Mouse (Mus musculus) left cerebral cortex, postnatal 36 days (tissue): ENCODE data around the gene Zfp768. TPM values are rescaled to one million over a fixed set of nuclear protein-coding genes. Genes with fewer than 3 reads are reported as not detected.
"Not testable (repeated sequence)": the region's sequence is repeated elsewhere in the genome, so short reads cannot be mapped to it uniquely, and the experiment has no call there.

Experiments
- DNase-seq, 2 experiments: peaks; one replicate each; pipeline ENCODE4 v3.0.0; 2021 to 2022; ENCODE audit warnings: low spot score in 2 of 2, mixed read lengths in 1 of 2
- intact Hi-C: fragments of 180-260 bp; cut with DNase I; formaldehyde crosslinking; loops from one replicate; pipeline ENCODE4 v1.15.1; 2025
- total RNA-seq, 2 experiments: library from RNA; stranded (reverse); gene quantifications; 2 replicates each; pipeline ENCODE4 v1.2.3; 2021

The Zfp768 gene
- total RNA-seq, result 10 to 100 TPM; 14.4 to 15.0 TPM

DNA sequence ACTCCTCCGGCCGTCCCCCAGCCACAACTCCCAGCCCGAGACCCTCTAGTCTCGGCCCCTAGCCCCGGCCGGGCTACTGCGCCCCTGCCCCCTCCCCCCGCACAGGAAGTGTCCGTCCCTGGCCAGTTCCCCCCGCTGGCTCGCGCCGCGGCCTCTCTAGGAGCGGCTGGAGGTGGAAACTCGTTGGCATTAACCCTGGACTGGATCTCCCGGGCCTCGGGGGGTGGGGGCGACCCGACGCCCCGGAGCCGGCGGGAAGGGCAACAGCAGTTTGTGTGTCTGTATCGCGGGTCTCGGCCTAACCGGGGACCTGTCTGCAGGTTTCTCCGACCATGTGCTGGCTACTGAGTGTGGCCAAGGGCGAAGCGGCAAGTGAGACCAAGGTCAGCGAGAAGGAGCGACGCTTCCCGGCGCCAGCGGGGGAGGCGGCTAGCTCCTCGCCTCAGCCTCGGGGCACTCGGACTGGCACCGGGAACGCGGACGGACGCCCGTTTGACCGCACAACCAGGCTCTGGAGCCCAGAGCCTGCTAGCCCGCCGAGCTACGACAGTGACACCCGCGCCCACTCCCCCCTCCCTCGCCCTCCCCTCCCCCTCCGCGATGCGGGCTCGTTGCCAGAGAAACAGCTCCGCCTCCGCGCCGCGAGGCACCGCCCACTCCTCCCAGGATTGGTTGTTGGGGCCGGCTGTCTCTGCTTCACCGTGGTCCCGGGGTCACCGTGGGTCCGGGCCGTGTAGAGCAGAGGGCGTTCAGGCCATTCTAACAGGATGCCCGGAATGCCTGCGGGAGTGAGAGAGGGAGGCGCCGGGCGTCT, at the start of gene Zfp768:
TSS of gene Zfp768 (minus strand) at position 78 of the 814 bp plus-strand sequence.
- intact Hi-C loops, result loop anchor here (5.0 kb wide), 1 partner anchor 83 kb away; the partner anchor contains the start of gene Dctpp1
- DNase-seq, result peak; percentile 90 to 92

DNA sequence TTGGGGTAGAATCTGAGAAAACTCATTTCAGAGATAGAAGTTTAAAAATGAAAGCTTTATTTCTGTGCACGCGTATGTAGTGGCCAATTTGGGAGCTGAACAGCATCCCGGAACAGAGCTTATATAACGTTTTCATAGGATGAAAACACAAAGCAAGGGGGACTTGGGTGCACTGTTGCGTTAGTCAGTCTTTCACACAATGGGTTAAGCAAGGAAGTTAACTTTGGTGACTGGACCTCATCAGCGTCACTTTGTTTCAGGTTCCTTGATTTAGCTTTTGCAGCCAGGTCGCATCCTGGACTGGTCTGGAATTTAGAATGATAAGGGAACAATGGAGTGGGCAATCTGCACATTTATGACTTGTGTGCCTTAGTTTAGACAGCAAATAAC, 48.5 kb upstream of the Zfp768 start:
- no peak for DNase-seq
- intact Hi-C loops, result no loop called here

DNA sequence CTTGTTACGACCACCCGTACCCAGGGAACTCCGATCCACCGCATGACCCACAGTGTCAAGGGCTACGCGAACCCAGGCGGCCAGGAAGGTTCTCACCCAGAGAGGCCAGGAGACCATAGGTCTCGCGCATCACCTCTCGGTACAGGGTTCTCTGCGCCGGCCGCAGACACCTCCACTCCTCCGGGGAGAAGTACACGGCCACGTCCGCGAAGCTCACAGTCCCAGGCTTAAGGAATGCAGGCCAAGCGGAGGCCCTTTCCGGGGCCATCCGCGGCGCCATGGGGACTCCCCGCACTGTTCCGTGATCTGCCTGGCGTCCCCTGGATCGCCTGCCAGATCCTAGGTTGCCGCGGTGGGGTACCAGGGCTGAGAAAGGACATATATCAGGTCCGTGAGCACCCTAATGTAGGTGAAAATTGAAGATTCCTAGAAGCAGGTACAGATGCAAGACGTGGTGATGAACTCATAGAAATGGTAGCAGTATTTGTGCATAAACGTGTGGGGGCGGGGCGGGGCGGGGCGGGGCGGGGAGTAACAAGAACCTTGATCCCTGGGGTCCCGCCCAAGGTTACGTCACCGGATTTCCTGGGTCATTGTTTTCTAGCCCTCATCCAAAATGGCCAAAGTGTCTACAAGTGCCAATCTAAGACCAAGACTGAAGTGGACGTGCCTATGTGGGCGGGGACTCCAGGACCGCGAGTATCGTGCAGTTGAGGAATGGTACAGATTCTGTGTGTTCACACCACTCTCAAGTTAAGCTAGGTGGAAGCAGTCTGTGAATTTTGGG, 48.0 kb upstream of the Zfp768 start, which contains the start of gene E430018J23Rik:
TSS of gene E430018J23Rik (minus strand) at position 473 of the 787 bp plus-strand sequence.
- peak; percentile 88 to 95 for DNase-seq
- intact Hi-C loops, result no loop called here

DNA sequence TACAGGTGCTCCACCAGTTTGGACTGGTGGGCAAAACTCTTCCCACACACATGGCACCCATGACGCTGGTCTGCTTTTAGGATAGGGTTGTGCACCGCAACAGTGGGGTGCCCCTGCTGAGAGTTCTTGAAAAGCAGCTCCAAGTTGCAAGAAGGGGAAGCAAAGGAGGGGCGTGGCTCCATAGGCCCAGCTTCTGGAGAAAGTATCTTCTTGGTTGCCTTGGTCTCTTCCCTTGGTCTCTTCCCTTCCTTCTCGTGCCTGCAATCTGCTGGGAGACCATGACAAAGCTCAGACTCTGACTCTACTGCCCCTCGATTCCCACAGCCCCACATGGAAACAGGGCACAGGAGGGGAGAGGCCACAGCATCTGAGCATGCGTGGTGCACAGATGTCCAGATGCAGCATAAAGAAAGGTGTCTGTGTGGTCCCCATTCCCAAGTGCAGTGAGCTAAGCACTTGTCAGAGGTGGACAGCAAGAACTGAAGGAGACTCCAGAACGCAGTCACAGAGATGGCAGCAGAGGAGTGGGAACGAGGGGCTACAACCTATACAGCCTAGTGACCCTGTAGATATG, 46.9 kb upstream of the Zfp768 start:
- intact Hi-C loops, result no loop called here
- no peak for DNase-seq

DNA sequence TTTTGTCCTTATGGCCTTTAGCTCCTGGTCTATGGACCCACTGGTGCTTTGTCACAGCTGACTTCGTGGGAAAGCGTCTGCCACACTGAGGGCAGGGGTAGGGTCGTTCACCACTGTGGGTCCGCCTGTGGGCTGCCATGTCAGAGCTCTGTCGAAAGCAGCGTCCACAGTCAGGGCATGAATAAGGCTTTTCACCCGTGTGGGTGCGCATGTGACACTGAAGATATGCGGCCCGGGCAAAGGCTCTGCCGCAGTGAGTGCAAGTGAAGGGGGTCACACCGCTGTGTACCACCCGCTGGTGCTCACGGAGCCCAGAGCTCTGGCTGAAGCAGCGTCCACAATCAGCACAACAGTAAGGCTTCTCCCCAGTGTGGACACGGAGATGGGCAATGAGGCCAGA, 46.1 kb upstream of the Zfp768 start:
- intact Hi-C loops, result no loop called here
- DNase-seq, result no peak

- intact Hi-C loops, result no loop called here
- no peak for DNase-seq
Observed at GRCm38 (mm10) chr7:127390306-127390705, 44.9 kb upstream of the Zfp768 start.

GRCm38 (mm10) chr7:127388201-127388600, 42.8 kb upstream of the Zfp768 start:
- intact Hi-C loops, result loop anchor here (1.0 kb wide), 1 partner anchor 10 kb away; no protein-coding TSS in a partner anchor
- DNase-seq, result not testable (repeated sequence)

- peak; percentile 82 to 87 for DNase-seq
- intact Hi-C loops, result no loop called here
Observed at GRCm38 (mm10) chr7:127386641-127387392, 41.4 kb upstream of the Zfp768 start, which contains the start of gene 9130019O22Rik. Gene 9130019O22Rik (minus strand): TSS chr7:127387166.

DNA sequence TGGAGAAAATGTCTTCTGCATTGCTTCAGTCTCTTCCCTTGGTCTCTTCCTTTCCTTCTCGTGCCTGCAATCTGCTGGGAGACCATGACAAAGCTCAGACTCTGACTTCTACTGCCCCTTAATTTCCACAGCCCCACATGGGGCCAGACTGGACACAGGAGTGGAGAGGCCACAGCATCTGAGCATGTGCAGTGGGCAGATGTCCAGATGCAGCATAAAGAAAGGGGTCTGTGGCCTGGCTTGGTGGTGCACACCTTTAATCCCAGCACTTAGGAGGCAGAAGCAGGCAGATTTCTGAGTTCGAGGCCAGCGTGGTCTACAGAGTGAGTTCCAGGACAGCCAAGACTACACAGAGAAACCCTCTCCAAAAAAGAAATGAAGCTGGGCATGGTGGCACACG, 40.2 kb upstream of the Zfp768 start:
- intact Hi-C loops, DNase-seq: not testable (repeated sequence)

- no peak for DNase-seq
- intact Hi-C loops, result loop anchor here (1.0 kb wide), 1 partner anchor 10 kb away; no protein-coding TSS in a partner anchor
Observed at GRCm38 (mm10) chr7:127378310-127378921, 33.0 kb upstream of the Zfp768 start.

DNA sequence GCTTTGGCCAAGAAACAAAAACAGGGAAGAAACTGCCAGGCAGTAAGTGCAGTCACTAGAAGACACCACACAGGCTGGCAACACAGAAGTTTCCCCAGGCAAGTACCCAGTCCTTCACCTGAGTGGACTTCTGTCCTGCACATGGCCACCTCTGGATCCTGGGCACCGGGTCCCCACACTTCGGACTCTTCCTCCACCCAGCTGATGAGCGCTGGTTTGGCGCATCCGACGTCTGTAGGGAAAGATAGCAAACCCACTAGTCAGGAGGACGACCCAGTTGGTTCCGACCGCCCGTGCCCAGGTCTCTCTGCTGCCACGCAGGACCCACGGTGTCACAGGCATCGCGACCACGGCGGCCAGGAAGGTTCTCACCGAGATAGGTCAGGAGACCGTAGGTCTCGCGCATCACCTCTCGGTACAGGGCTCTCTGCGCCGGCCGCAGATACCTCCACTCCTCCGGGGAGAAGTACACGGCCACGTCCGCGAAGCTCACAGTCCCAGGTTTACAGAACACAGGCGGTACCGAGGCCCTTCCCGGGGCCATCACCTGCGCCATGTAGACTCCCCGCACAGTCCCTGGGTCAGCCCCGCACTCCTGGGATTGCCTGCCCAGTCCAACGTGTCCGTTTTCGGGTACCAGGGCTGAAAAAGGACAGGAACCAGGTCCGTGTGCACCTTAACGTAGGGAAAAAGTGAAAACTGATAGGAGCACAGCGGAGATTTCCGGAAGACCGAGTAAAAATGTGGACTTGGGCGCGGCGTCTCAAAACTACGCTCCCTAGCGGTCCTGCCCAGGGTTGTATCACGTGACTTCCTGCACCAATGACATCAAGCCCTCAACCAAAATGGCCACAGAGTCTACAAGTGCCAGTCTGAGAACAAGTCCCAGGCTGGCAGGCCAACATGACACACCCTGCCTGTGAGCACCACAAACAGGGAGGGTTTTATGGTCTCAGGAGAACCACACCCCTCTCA, 30.2 kb upstream of the Zfp768 start, which contains the start of gene Zfp747:
TSS of gene Zfp747 (minus strand) at position 780 of the 975 bp plus-strand sequence.
- peak; percentile 88 to 92 for DNase-seq
- intact Hi-C loops, result not testable (repeated sequence)

GRCm38 (mm10) chr7:127371870-127372269, 26.5 kb upstream of the Zfp768 start:
- DNase-seq, intact Hi-C loops: not testable (repeated sequence)

DNA sequence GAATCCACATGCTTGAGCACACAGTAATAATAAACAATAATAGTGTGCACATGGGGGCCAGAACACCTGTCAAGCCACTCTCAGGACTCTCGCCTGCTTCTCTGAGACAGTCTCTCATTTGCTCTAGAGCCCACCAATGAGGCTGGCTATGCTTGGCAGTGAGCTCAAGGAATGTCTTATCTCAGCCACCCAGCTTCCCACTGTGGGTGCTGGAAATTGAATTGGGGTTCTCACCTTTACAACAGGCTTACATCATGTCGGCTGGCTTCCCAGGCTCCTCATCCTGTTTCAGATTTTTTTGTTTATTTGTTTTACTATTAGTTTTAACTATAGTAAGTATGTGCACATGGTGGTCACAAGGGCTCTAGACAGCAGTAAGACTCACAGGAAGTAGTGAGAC, 25.8 kb upstream of the Zfp768 start:
- DNase-seq, result no peak
- intact Hi-C loops, result no loop called here

DNA sequence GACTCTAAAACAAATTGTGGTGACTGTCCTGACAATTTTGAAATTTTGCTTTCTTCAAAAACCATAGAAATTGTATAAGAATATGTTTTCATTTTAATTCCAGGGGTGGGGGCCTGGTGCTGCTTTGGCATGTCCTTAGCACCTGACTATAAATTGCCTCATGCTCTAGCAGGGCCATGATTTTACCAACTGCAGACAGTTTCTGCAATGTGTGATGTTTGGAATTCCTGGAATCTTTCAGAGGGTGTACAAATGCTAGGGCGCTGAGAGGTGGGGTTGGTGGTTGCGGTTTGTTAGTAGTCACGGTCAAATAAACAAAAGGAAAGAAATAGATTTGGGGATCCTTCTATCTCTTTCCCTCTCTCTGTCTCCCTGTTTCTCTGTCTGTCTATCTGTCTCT, 20.9 kb upstream of the Zfp768 start:
- intact Hi-C loops, result no loop called here

GRCm38 (mm10) chr7:127364166-127364565, 18.8 kb upstream of the Zfp768 start:
- intact Hi-C loops, result loop anchor here (5.0 kb wide), 2 partner anchors 53 to 108 kb away; no protein-coding TSS in a partner anchor
- DNase-seq, result no peak

More for the DNA sequence above, 20.9 kb upstream of the Zfp768 start:
- DNase-seq, result no peak

DNA sequence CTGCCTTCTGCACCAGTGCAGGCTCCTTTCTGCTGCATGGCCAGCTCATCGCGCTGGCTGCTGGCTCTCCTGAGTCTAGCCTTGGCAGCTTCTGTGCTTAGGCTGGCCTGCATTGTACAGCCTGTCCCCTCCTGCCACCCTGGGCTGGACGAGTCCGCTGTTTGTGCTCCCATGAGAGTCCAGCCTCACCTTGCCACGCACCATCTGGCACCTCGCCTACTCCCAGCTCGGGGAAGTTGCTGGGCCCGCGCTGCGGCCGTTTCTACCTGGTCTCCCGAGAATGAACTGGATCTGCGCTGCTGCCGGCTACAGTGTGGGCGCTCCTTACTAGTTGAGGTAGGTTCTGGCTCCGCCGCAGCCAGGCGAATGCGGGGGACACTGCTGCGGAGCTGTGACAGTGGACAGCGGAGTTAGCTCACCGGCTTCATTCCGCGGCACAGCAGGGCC, 18.1 kb upstream of the Zfp768 start:
- intact Hi-C loops, result loop anchor here (5.0 kb wide), 2 partner anchors 54 to 109 kb away; no protein-coding TSS in a partner anchor
- peak; percentile 34 to 55 for DNase-seq

DNA sequence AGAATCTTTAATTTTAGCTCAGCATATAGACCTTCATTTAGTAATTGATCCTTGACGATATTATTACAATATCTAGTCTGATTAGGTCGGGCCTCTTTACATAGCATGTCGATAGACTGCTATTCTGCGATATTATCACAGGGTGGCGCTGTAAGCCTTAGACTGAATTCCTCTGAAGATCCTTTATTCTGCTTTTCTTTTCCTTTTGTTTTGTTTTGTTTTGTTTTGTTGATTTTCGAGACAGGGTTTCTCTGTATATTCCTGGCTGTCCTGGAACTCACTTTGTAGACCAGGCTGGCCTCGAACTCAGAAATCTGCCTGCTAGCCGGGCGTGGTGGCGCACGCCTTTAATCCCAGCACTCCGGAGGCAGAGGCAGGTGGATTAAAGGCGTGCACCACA, 17.0 kb upstream of the Zfp768 start:
- DNase-seq, result not testable (repeated sequence)
- intact Hi-C loops, result loop anchor here (5.0 kb wide), 2 partner anchors 55 to 110 kb away; no protein-coding TSS in a partner anchor
